Mouse (Mus musculus) midbrain, postnatal 0 days (tissue): ENCODE measurements at regions not wholly inside any gene's neighbourhood (a gene's known extent, or its start where the extent isn't known, plus 50 kb on each side); places are given as distances from the start of the nearest gene placed in this dataset.
A peak's percentile ranks its signal among the peaks of the same experiment; 100 is the strongest.

Source experiments
- ATAC-seq: fragments of 200-750 bp; cut with Nextera tagmentation; 2 replicates; pipeline ENCODE4 v1.8.0; 2017; ENCODE audit warnings: moderate number of reproducible peaks, mild to moderate bottlenecking, moderate TSS enrichment, moderate library complexity; ENCODE audit not compliant: low FRiP score
- DNase-seq: peaks from one replicate; pipeline ENCODE4 v3.0.0-alpha.2; 2015; ENCODE audit warnings: low spot score
- H3K27ac ChIP-seq: fragments of 300-500 bp; sonication (generic); 2 replicates; pipeline ENCODE4 v1.5.1; 2014; ENCODE audit warnings: low read depth, mild to moderate bottlenecking, low read length, mixed read lengths
- H3K27me3 ChIP-seq: fragments of 300-500 bp; sonication (generic); 2 replicates; pipeline ENCODE4 v1.6.1; 2014; ENCODE audit warnings: low read length, control low read depth, mixed read lengths; ENCODE audit not compliant: insufficient read depth
- H3K36me3 ChIP-seq: fragments of 300-500 bp; sonication (generic); 2 replicates; pipeline ENCODE4 v1.6.1; 2014; ENCODE audit warnings: low read length, control low read depth, mixed read lengths; ENCODE audit not compliant: insufficient read depth
- H3K4me1 ChIP-seq: fragments of 300-500 bp; sonication (generic); 2 replicates; pipeline ENCODE4 v1.6.1; 2014; ENCODE audit warnings: mild to moderate bottlenecking, control low read depth, antibody characterized with exemption, low read length, mixed read lengths; ENCODE audit not compliant: insufficient read depth
- H3K4me2 ChIP-seq: fragments of 300-500 bp; sonication (generic); 2 replicates; pipeline ENCODE4 v1.6.1; 2014; ENCODE audit warnings: low read depth, mild to moderate bottlenecking, low read length, mixed read lengths; ENCODE audit not compliant: poor library complexity, severe bottlenecking
- H3K4me3 ChIP-seq: fragments of 300-500 bp; sonication (generic); 2 replicates; pipeline ENCODE4 v1.5.1; 2014; ENCODE audit warnings: low read depth, mild to moderate bottlenecking, low read length, moderate library complexity
- H3K9ac ChIP-seq: fragments of 300-500 bp; sonication (generic); replicated peaks from 2 replicates; pipeline ENCODE4 v1.6.1; 2014; ENCODE audit warnings: mild to moderate bottlenecking, low read length, moderate library complexity, mixed read lengths; ENCODE audit not compliant: poor library complexity, severe bottlenecking
- H3K9me3 ChIP-seq: fragments of 300-500 bp; sonication (generic); 2 replicates; pipeline ENCODE4 v1.6.1; 2016; ENCODE audit warnings: low read length, control low read depth
- CTCF ChIP-seq: IDR thresholded peaks from 2 replicates; pipeline ENCODE4 v1.5.1; 2016; ENCODE audit warnings: antibody characterized with exemption, mild to moderate bottlenecking
- WGBS: fragments of 180-500 bp; shearing (Covaris S2); extraction: QIAGEN DNeasy Blood & Tissue Kit; methylation state at CpG from one replicate; pipeline ENCODE4 v1.1.7; 2014; 5-methylcytosine and 5-hydroxymethylcytosine counted together

- Histone ChIP-seq H3K9ac (no peak overlapping the region), H3K9me3 (no peaks in the 10 kb centered on the region), H3K4me3 (no peak overlapping the region), H3K36me3 (no peaks in the 10 kb centered on the region), H3K4me2 (no peak overlapping the region), H3K27me3 (no peaks in the 10 kb centered on the region), H3K27ac (no peak overlapping the region), H3K4me1 (no peaks in the 10 kb centered on the region)
- ATAC-seq (no peak), DNase-seq (no peak)
- WGBS: 82% methylated on average over 10 of the region's 10 CpGs
- no peak for TF ChIP-seq CTCF
Measured at GRCm38 (mm10) chr10:118011687-118012567, 129.7 kb upstream of the Mdm1 start.

- DNase-seq: no peak
- Histone ChIP-seq H3K9me3 (no peaks in the 10 kb centered on the region), H3K9ac (no peak overlapping the region), H3K36me3 (no peaks in the 10 kb centered on the region), H3K27me3 (no peaks in the 10 kb centered on the region), H3K4me3 (no peak overlapping the region), H3K4me2 (no peak overlapping the region), H3K4me1 (no peaks in the 10 kb centered on the region), H3K27ac (no peak overlapping the region)
- WGBS: 80% methylated on average over 9 of the region's 9 CpGs
- no peak for ATAC-seq
- TF ChIP-seq CTCF: no peak
Measured at GRCm38 (mm10) chr10:118028831-118029230, 112.8 kb upstream of the Mdm1 start.

- H3K4me1 ChIP-seq: no peaks in the 10 kb centered on the region
- H3K36me3 ChIP-seq: no peaks in the 10 kb centered on the region
- H3K27me3 ChIP-seq: no peaks in the 10 kb centered on the region
- H3K9me3 ChIP-seq: no peaks in the 10 kb centered on the region
- no peak overlapping the region for H3K27ac ChIP-seq
- WGBS: 80% methylated on average over 17 of the region's 17 CpGs
- ATAC-seq (no peak), DNase-seq (no peak)
- no peak overlapping the region for H3K4me3 ChIP-seq
- TF ChIP-seq CTCF: no peak
- H3K4me2 ChIP-seq: no peak overlapping the region
- H3K9ac ChIP-seq: no peak overlapping the region
Measured at GRCm38 (mm10) chr10:118034401-118034800, 107.2 kb upstream of the Mdm1 start.

- H3K4me2 ChIP-seq: no peak overlapping the region
- WGBS: 82% methylated on average over 13 of the region's 13 CpGs
- no peak overlapping the region for H3K4me3 ChIP-seq
- no peak overlapping the region for H3K9ac ChIP-seq
- ATAC-seq: no peak
- no peaks in the 10 kb centered on the region for H3K27me3 ChIP-seq
- DNase-seq: no peak
- no peaks in the 10 kb centered on the region for H3K4me1 ChIP-seq
- no peak overlapping the region for H3K27ac ChIP-seq
- TF ChIP-seq CTCF: peak; percentile 45
- no peaks in the 10 kb centered on the region for H3K36me3 ChIP-seq
- no peaks in the 10 kb centered on the region for H3K9me3 ChIP-seq
Measured at GRCm38 (mm10) chr10:118035035-118035434, 106.6 kb upstream of the Mdm1 start.

- H3K4me3 ChIP-seq: no peak overlapping the region
- ATAC-seq (no peak), DNase-seq (no peak)
- no peak overlapping the region for H3K9ac ChIP-seq
- no peak overlapping the region for H3K4me2 ChIP-seq
- WGBS: 94% methylated on average over 10 of the region's 10 CpGs
- no peak for TF ChIP-seq CTCF
- no peak overlapping the region for H3K27ac ChIP-seq
- H3K4me1 ChIP-seq: no peaks in the 10 kb centered on the region
- no peaks in the 10 kb centered on the region for H3K36me3 ChIP-seq
- H3K27me3 ChIP-seq: no peaks in the 10 kb centered on the region
- H3K9me3 ChIP-seq: no peaks in the 10 kb centered on the region
Measured at GRCm38 (mm10) chr10:118038465-118038864, 103.1 kb upstream of the Mdm1 start.

GRCm38 (mm10) chr10:118039056-118039455 is 102.6 kb upstream of the Mdm1 start:
- DNase-seq: no peak
- H3K4me1 ChIP-seq: no peaks in the 10 kb centered on the region
- WGBS: 88% methylated on average over 4 of the region's 4 CpGs
- H3K4me3 ChIP-seq: no peak overlapping the region
- no peak for ATAC-seq
- H3K27ac ChIP-seq: no peak overlapping the region
- no peaks in the 10 kb centered on the region for H3K36me3 ChIP-seq
- H3K27me3 ChIP-seq: no peaks in the 10 kb centered on the region
- H3K4me2 ChIP-seq: no peak overlapping the region
- no peak for TF ChIP-seq CTCF
- H3K9me3 ChIP-seq: no peaks in the 10 kb centered on the region
- no peak overlapping the region for H3K9ac ChIP-seq
